Mouse (Mus musculus) embryonic fibroblast, embryonic 13.5 days (primary cell): ENCODE measurements around the gene Cckar. TPM values are rescaled to one million over a fixed set of nuclear protein-coding genes. Genes with fewer than 3 reads are reported as not detected.
"Not testable (repeated sequence)": the region's sequence is repeated elsewhere in the genome, so short reads cannot be mapped to it uniquely, and the experiment has no call there.

Source experiments
- H3K27ac ChIP-seq: 2 replicates; pipeline ENCODE4 v1.5.1; 2012; ENCODE audit warnings: low read length, control low read depth, inconsistent platforms; ENCODE audit not compliant: insufficient read depth
- H3K4me1 ChIP-seq: 2 replicates; pipeline ENCODE4 v1.6.1; 2011; ENCODE audit warnings: low read length; ENCODE audit not compliant: control insufficient read depth, insufficient read depth
- H3K4me3 ChIP-seq: 2 replicates; pipeline ENCODE4 v1.5.1; 2011; ENCODE audit warnings: mild to moderate bottlenecking, control low read depth, low read length; ENCODE audit not compliant: insufficient read depth
- CTCF ChIP-seq: IDR thresholded peaks from 2 replicates; pipeline ENCODE4 v1.5.1; 2011; ENCODE audit warnings: mild to moderate bottlenecking, control low read depth, low read length, moderate library complexity, borderline replicate concordance; ENCODE audit not compliant: insufficient read depth
- POLR2A ChIP-seq: IDR thresholded peaks from 2 replicates; pipeline ENCODE4 v1.6.1; 2011; ENCODE audit warnings: low read depth, mild to moderate bottlenecking, control low read depth, low read length, moderate library complexity
- polyA plus RNA-seq: library from polyadenylated mRNA; stranded (reverse); fragments of >200 nt; gene quantifications from 2 replicates; pipeline ENCODE4 v1.2.4, GENCODE M21; 2011; ENCODE audit warnings: low read depth; ENCODE audit not compliant: missing spikeins, insufficient read length

Cckar gene
- polyA plus RNA-seq, 1 experiment, result not detected

DNA sequence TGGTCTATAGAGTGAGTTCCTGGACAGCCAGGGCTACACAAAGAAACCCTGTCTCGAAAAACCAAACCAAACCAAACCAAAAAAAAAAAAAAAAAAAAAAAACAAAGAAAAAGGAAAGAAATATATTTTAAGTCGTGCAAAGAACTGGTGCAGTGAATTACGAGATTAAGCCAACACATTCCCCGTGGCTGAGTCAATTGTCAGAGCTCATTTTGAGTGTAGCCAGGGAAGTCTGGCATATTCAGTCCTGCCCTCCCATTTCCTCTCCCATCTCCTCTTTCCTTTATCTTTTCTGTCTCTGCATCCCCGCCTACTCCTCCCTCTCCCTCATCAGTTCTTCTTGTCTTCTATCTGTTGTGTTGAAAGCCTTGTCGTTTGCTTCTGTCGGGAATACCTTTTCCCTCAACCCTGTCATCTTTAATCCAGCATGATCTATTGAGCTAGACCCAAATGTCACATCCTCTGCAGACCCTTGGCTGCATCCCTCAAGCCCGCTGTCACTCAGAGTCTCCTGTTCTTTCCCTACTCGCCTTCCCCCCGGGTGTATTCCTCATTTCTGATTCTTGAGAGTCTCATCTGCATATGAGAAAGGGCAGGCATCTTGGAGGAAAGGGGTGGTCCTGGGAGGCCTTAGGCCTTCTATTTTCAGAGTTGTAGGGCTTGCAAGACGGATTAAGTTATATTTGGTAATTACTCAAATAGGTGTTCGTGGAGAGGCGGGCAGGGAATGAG lies 29.3 kb downstream of the Cckar start:
- no peak overlapping the region for H3K4me3 ChIP-seq
- peaks cover 4% of the 10 kb centered on the region; the same call in 1 of the 2 replicates for H3K4me1 ChIP-seq
- no peak for TF ChIP-seq POLR2A
- TF ChIP-seq CTCF, result no peak
- H3K27ac ChIP-seq, result no peak overlapping the region

DNA sequence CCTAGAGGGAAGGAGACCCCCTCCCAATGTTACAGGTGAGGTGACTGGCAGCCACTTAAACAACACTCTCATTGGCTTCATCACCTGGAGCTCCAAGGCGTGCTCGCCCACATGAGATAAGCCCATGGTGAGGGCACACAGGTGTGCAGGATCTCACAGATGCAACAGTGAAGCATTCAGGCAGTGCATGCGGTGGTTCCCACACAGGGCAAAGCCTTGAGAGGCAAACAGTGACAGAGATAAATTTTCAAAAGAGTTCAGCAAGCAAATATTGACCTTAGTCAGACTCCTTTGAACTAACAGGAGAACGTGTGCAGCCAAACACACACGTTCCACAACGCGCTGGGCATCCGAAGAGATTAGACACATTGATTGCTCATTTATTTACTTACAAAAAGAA lies 30.8 kb downstream of the Cckar start:
- peaks cover 4% of the 10 kb centered on the region; the same call in 1 of the 2 replicates for H3K4me1 ChIP-seq
- H3K4me3 ChIP-seq, result no peak overlapping the region
- TF ChIP-seq CTCF (no peak), POLR2A (no peak)
- no peak overlapping the region for H3K27ac ChIP-seq

DNA sequence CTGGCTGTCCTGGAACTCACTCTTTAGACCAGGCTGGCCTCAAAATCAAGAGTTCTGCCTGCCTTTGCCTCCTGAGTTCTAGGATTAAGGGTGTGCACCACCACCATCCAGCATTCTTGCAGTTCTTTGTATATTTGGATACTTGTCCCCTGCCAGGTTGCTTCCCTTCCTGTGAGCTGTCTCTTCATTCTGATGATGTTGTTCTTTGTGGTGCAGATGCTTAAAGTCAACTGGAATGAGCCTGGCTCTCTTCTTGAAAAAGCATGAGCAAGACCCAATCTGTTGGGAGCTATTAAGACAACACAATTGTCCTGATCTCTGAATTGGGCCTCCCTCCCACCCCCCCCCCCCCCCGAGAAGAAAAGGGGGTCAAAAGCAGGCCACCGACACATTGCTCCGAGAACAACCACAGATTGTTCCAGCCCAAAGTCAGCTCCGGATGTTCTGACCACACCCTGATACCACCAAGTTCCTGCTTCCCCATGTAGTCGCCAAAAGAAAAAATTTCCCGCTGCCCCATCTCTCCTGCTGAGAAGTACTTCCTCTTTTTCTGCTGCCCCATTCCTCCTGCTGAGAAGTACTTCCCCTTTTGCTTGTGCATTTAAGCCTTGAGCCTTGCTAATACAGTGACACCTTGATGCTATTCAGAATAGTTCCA lies 33.9 kb downstream of the Cckar start:
- H3K4me3 ChIP-seq, H3K4me1 ChIP-seq, H3K27ac ChIP-seq: not testable (repeated sequence)

DNA sequence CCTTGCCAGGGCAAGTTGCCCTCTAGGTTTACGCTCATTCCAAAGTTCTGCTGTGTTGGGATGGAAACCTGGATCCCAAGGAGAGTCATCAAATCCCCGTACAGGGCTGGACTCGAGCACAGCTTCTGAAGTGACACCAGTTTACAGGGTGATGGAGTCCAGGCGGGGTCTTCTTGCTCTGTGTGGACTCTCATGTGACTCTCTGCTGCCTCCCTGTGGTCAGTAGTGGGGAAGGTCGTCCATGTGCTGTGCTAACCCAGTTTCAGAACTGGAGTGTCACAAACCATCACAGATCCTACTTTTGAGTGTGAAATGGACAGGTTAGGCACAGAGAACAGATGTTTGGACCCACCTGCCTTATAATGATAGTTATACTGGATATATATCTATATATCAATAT lies 35.2 kb downstream of the Cckar start:
- Histone ChIP-seq H3K4me1 (no peaks in the 10 kb centered on the region), H3K4me3 (no peak overlapping the region), H3K27ac (no peak overlapping the region)
- TF ChIP-seq CTCF (peak; percentile 89), POLR2A (no peak)

DNA sequence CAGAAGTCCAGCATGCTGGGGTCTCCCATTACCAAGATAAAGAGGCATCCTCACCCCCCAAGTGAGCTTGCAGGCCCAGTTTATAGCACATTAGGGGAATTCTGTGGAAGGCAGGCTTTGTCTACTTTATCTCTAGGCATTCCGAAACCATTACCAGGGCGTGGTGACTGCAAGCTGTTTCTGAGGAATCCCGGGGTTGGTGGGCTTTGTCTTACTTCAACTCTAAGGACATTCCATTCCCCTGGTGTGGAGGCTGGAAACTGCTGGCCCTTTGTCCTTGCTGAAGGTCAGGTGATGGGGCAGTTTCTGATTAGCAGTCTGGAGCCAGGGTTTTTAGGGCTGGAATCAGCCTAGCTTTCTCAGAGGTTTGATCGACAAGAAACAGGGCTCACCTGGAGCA lies 36.0 kb downstream of the Cckar start:
- Histone ChIP-seq H3K4me1 (no peaks in the 10 kb centered on the region), H3K27ac (no peak overlapping the region), H3K4me3 (no peak overlapping the region)
- TF ChIP-seq CTCF (no peak), POLR2A (no peak)

DNA sequence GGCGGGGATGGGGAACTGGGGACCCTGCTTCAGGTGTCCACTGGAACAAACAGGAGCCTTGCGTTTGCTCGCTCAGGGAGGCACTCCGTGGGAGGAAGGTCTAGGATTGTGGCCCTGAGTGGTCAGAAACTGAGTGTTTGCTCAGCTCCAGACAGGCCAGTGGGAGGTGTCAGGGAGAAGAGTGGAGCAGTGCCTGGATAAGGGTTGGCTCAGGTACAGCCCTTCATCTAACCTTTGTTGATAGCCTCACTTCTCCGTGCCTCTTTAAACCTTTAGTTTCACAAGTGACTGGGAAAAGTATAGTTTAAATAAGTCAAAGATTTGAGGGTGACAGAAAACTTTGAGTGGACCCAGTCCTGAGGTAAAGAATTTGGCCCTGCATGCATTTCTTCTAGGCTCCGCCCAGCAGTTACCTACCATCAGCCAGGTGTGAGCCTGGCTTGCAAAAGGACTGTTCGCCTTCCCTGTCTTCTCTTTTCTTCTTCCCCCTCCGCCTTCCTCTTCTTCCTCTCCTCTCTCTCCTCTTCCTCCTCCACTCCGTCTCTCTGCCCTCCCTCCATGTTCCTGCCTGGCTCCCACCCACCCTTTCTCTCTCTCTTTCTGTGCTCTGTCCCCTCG lies 37.1 kb downstream of the Cckar start:
- H3K4me1 ChIP-seq, result no peaks in the 10 kb centered on the region
- TF ChIP-seq CTCF (no peak), POLR2A (no peak)
- H3K27ac ChIP-seq, result no peak overlapping the region
- no peak overlapping the region for H3K4me3 ChIP-seq

DNA sequence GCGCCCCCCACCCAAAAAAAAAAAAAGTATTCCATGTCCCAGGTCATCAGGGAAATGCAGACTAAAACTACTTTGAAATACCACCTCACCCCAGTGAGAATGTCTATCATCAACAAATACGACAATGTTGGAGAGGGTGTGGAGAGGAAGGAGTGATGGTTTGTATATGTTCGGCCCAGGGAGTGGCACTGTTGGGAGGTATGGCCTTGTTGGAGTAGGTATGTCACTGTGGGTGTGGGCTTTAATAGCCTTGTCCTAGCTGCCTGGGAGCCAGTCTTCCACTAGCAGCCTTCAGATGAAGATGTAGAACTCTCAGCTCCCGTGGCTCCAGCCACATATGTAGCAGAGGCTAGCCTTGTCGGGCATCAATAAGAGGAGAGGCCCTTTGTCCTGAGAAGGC lies 39.5 kb downstream of the Cckar start:
- Histone ChIP-seq H3K4me1 (no peaks in the 10 kb centered on the region), H3K27ac (no peak overlapping the region), H3K4me3 (no peak overlapping the region)
- no peak for TF ChIP-seq CTCF
- TF ChIP-seq POLR2A, result no peak

DNA sequence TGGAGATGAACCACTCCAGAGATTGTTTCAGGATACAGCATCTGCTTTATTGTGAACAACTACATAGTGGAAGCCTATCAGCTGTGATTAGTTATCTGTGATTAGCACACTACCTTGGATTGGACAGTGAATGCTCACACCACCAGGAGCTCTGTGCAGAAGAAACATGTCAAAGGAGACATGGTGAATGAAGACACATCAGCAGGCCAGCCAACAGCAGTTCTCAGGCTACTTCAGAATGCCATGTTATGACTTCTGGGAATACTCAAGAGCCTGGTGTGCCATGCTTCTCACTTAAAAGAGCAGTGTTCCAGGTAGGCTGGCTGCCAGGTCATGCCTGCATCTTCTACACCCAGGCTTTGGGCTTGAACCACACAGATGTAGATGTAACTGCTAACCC lies 43.8 kb downstream of the Cckar start:
- Histone ChIP-seq H3K4me3 (no peak overlapping the region), H3K27ac (no peak overlapping the region), H3K4me1 (no peaks in the 10 kb centered on the region)
- TF ChIP-seq CTCF, result no peak
- no peak for TF ChIP-seq POLR2A

DNA sequence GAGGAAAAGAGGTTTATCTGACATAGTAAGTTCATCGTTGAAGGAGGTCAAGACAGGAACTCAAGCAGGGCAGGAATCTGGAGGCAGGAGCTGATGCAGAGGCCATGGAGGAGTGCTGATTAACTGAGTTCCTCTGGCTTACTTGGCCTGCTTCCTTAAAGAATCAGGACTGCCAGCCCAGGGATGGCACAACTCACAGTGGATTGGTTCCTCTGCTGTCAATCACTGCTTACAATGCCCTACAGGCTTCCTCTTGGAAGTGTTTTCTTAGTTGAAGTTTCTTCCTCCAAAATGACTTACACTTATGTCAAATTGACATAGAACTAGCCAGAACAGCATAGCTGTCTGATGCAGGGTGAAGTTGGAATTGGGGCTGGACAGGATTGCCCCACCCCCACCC lies 45.1 kb downstream of the Cckar start:
- TF ChIP-seq POLR2A (no peak), CTCF (no peak)
- H3K27ac ChIP-seq, result no peak overlapping the region
- H3K4me1 ChIP-seq, result no peaks in the 10 kb centered on the region
- H3K4me3 ChIP-seq, result no peak overlapping the region

DNA sequence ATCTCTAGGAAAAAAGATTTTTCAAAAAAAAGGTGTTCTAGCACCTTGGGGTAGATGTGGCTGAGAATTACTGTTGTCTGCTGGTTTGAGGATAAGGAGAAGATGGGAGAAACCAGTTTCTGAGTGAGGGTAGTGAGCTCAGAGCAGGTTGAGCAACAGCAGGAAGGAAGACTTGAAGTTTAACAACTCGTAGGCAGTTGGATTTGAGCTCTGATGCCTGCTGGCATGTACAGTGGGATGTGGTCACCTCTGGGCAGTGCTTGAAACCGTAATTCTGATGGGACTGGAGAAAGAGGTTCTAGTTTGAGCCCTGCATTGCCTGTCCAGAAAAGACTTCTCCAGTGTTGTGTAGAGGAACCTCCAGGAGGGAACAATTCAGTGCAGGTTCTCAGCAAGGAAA lies 46.0 kb downstream of the Cckar start:
- Histone ChIP-seq H3K4me3 (no peak overlapping the region), H3K4me1 (no peaks in the 10 kb centered on the region), H3K27ac (no peak overlapping the region)
- TF ChIP-seq CTCF, result no peak
- TF ChIP-seq POLR2A, result no peak
